Mouse (Mus musculus) MEL (cell line): ENCODE data around the gene Plb1. TPM values are rescaled to one million over a fixed set of nuclear protein-coding genes. Genes with fewer than 3 reads are reported as not detected.

Experiments
- DNase-seq: peaks from one replicate; pipeline ENCODE4 v3.0.0; 2011; ENCODE audit warnings: low read depth, low spot score
- H3K27ac ChIP-seq: 2 replicates; pipeline ENCODE4 v1.5.1; 2012; ENCODE audit warnings: low read depth, mild to moderate bottlenecking, control low read depth, low read length, moderate library complexity; ENCODE audit not compliant: control insufficient read depth
- H3K27me3 ChIP-seq, 2 experiments: fragments of 150-350 bp in 1 of 2; sonication (generic) in 1 of 2; 2 replicates each; pipeline ENCODE4 v1.6.1; 2012; ENCODE audit warnings: low read length in 2 of 2, mild to moderate bottlenecking in 2 of 2, improper control_type of control experiment in 1 of 2, moderate library complexity in 1 of 2; ENCODE audit not compliant: insufficient read depth in 2 of 2, control insufficient read depth in 1 of 2
- H3K36me3 ChIP-seq, 2 experiments: 2 replicates each; pipeline ENCODE4 v1.6.1; 2012 to 2014; ENCODE audit warnings: low read length in 2 of 2, improper control_type of control experiment in 1 of 2, inconsistent platforms in 1 of 2, mild to moderate bottlenecking in 1 of 2; ENCODE audit not compliant: insufficient read depth in 2 of 2, control insufficient read depth in 1 of 2
- H3K4me1 ChIP-seq, 2 experiments: fragments of 150-350 bp in 1 of 2; sonication (generic) in 1 of 2; 2 replicates each; pipeline ENCODE4 v1.6.1; 2012; ENCODE audit warnings: low read length in 2 of 2, improper control_type of control experiment in 1 of 2, mild to moderate bottlenecking in 1 of 2; ENCODE audit not compliant: insufficient read depth in 2 of 2, control insufficient read depth in 1 of 2
- H3K4me3 ChIP-seq, 2 experiments: fragments of 150-350 bp in 1 of 2; sonication (generic) in 1 of 2; 2 replicates each; pipeline ENCODE4 v1.5.1; 2012; ENCODE audit warnings: low read depth in 2 of 2, low read length in 2 of 2, mild to moderate bottlenecking in 2 of 2, moderate library complexity in 2 of 2, control low read depth in 1 of 2, improper control_type of control experiment in 1 of 2; ENCODE audit not compliant: control insufficient read depth in 1 of 2, insufficient read depth in 1 of 2
- H3K79me2 ChIP-seq: 2 replicates; pipeline ENCODE4 v1.6.1; 2012; ENCODE audit warnings: mild to moderate bottlenecking, low read length, moderate library complexity; ENCODE audit not compliant: control insufficient read depth, poor library complexity, insufficient read depth
- H3K9ac ChIP-seq: 2 replicates; pipeline ENCODE4 v1.6.1; 2012; ENCODE audit warnings: low read depth, mild to moderate bottlenecking, control low read depth, low read length, moderate library complexity; ENCODE audit not compliant: control insufficient read depth, poor library complexity, severe bottlenecking
- H3K9me3 ChIP-seq: fragments of 150-350 bp; sonication (generic); replicated peaks from 2 replicates; pipeline ENCODE4 v1.6.1; 2012; ENCODE audit warnings: mild to moderate bottlenecking, low read length, improper control_type of control experiment, moderate library complexity; ENCODE audit not compliant: insufficient read depth
- CHD1 ChIP-seq: IDR thresholded peaks from 2 replicates; pipeline ENCODE4 v1.6.1; 2012; ENCODE audit warnings: low read depth, mild to moderate bottlenecking, inconsistent platforms, low read length, improper control_type of control experiment
- CHD2 ChIP-seq: IDR thresholded peaks from 2 replicates; pipeline ENCODE4 v1.6.1; 2011; ENCODE audit warnings: low read length, improper control_type of control experiment
- EP300 ChIP-seq, 2 experiments: IDR thresholded peaks; 2 replicates each; pipeline ENCODE4 v1.6.1; 2011; ENCODE audit warnings: improper control_type of control experiment in 2 of 2, low read length in 2 of 2, low read depth in 1 of 2, mild to moderate bottlenecking in 1 of 2
- GABPA ChIP-seq: IDR thresholded peaks from 2 replicates; pipeline ENCODE4 v1.6.1; 2012; ENCODE audit warnings: low read depth, mild to moderate bottlenecking, inconsistent platforms, low read length, improper control_type of control experiment, moderate library complexity
- GATA1 ChIP-seq: IDR thresholded peaks from 2 replicates; pipeline ENCODE4 v1.6.1; 2011; ENCODE audit warnings: low read depth, low read length, improper control_type of control experiment
- JUND ChIP-seq: IDR thresholded peaks from 2 replicates; pipeline ENCODE4 v1.6.1; 2011; ENCODE audit warnings: low read depth, mild to moderate bottlenecking, improper control_type of control experiment, low read length
- KAT2A ChIP-seq: conservative IDR thresholded peaks from 2 replicates; pipeline ENCODE4 v1.6.1; 2012; ENCODE audit warnings: low read depth, low read length, improper control_type of control experiment, inconsistent platforms
- MEF2A ChIP-seq: IDR thresholded peaks from 2 replicates; pipeline ENCODE4 v1.6.1; 2014; ENCODE audit warnings: low read depth, mild to moderate bottlenecking, inconsistent platforms, low read length, improper control_type of control experiment; ENCODE audit not compliant: poor library complexity, insufficient replicate concordance, severe bottlenecking; ENCODE audit errors: extremely low read depth
- MXI1 ChIP-seq: IDR thresholded peaks from 2 replicates; pipeline ENCODE4 v1.6.1; 2011; ENCODE audit warnings: mild to moderate bottlenecking, low read depth, low read length, improper control_type of control experiment
- MYC ChIP-seq: IDR thresholded peaks from 2 replicates; pipeline ENCODE4 v1.6.1; 2011; ENCODE audit warnings: low read depth, mild to moderate bottlenecking, low read length, improper control_type of control experiment, moderate library complexity
- NELFE ChIP-seq: IDR thresholded peaks from 2 replicates; pipeline ENCODE4 v1.6.1; 2011; ENCODE audit warnings: low read depth, low read length, improper control_type of control experiment
- NRF1 ChIP-seq: IDR thresholded peaks from 2 replicates; pipeline ENCODE4 v1.6.1; 2014; ENCODE audit warnings: low read depth, mild to moderate bottlenecking, inconsistent platforms, low read length, improper control_type of control experiment, moderate library complexity; ENCODE audit not compliant: poor library complexity, insufficient read depth, severe bottlenecking
- POLR2AphosphoS5 ChIP-seq: IDR thresholded peaks from 2 replicates; pipeline ENCODE4 v1.6.1; 2012; ENCODE audit warnings: low read depth, borderline replicate concordance, mild to moderate bottlenecking, inconsistent platforms, low read length, moderate library complexity, mixed read lengths
- RAD21 ChIP-seq: IDR thresholded peaks from 2 replicates; pipeline ENCODE4 v1.6.1; 2011; ENCODE audit warnings: mild to moderate bottlenecking, low read depth, low read length, improper control_type of control experiment
- RCOR1 ChIP-seq: IDR thresholded peaks from 2 replicates; pipeline ENCODE4 v1.6.1; 2012; ENCODE audit warnings: low read depth, mild to moderate bottlenecking, inconsistent platforms, low read length, improper control_type of control experiment
- UBTF ChIP-seq: IDR thresholded peaks from 2 replicates; pipeline ENCODE4 v1.6.1; 2012; ENCODE audit warnings: low read depth, mild to moderate bottlenecking, inconsistent platforms, low read length, improper control_type of control experiment, moderate library complexity, borderline replicate concordance; ENCODE audit not compliant: insufficient read depth
- USF2 ChIP-seq, 2 experiments: IDR thresholded peaks; 2 replicates each; pipeline ENCODE4 v1.6.1; 2011 to 2012; ENCODE audit warnings: improper control_type of control experiment in 2 of 2, low read length in 2 of 2, borderline replicate concordance in 1 of 2, inconsistent platforms in 1 of 2, low read depth in 1 of 2, mild to moderate bottlenecking in 1 of 2; ENCODE audit not compliant: insufficient read depth in 1 of 2
- ZC3H11A ChIP-seq: IDR thresholded peaks from 2 replicates; pipeline ENCODE4 v1.6.1; 2012; ENCODE audit warnings: low read depth, mild to moderate bottlenecking, inconsistent platforms, low read length, improper control_type of control experiment
- ZMIZ1 ChIP-seq: IDR thresholded peaks from 2 replicates; pipeline ENCODE4 v1.6.1; 2012; ENCODE audit warnings: low read depth, mild to moderate bottlenecking, inconsistent platforms, low read length, improper control_type of control experiment, moderate library complexity
- polyA plus RNA-seq, 2 experiments: library from polyadenylated mRNA; stranded (reverse) in 1 of 2; unstranded in 1 of 2; fragments of >175 nt in 1 of 2; fragments of >200 nt in 1 of 2; gene quantifications; 2 replicates each; pipeline versions ENCODE4 v1.2.1 to v1.2.4; 2012; ENCODE audit warnings: low replicate concordance in 2 of 2, low read depth in 1 of 2; ENCODE audit not compliant: insufficient read length in 2 of 2, insufficient read depth in 1 of 2, missing spikeins in 1 of 2
- total RNA-seq: library from RNA; depleted of rRNA; stranded (reverse); fragments of 300-350 nt; gene quantifications from 2 replicates; pipeline ENCODE4 v1.2.3, GENCODE M21; 2012

The Plb1 gene
- total and polyA plus RNA-seq, 3 experiments: not detected

DNA sequence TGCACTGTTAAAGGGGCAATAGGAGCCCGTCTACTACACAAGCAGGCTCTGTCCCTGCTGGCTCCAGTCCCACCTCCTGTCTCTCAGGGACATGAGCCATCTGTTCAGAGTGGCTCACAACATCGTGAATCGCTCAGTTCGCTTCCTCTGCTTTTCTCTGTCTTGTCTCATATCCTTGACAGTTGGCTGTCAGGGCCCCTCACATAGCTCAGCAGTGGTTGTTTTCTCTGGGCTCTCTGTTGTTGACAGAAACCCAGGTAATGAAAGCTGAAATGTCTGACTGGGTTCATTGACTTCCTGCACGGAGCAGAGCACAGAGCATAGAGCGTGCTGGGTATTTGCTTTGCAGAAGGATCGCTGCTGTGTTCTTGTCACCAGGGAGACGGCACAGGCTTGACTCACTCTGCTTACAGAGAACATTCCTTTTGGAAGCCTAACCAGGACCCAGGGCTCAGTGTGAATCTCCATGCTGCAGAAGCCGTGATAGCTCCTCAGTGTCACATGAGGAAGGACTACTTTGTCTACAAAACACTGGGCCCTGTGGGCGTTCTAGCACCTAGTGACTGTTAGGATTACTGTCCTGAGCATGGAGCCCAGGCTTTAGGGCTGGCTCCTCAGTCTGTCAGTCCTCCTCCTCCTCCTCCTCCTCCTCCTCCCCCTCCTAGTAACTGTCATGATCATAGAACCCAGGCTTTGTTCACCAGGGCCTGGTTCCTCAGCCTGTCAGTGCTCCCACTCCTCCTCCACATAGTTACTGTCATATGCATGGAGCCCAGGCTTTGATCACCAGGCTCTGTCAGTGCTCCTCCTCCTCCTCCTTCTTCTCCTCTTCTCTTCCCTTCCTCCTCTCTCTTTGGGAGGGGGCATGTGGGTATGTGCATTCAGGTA lies 113.8 kb downstream of the Plb1 start (continued):
- TF ChIP-seq GABPA (no peak), MYC (no peak), ZC3H11A (no peak), CHD1 (no peak)

DNA sequence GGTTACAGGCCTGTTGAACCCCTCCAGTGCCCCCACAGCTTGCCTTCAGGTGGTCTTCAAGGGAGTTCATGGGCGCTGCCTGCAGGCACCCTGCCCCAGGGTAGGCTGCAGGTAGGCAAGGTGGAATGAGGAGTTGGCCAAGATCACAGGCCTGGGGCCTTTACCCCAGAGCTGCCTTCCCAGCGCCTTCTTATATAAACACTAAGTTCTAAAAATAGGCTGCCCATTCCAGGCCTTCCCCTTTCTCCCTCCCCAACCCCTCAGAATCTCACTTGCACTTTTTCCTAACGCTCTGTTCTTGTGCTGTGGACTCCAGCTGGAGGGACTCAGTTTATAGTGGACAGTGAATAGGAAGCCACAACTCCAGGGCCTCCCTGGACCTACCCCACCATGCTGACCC lies 117.2 kb downstream of the Plb1 start:
- Histone ChIP-seq H3K27me3 (peaks cover 8 to 10% of the 10 kb centered on the region in 2 experiments), H3K4me1 (no peaks in the 10 kb centered on the region), H3K4me3 (no peak overlapping the region), H3K9me3 (no peaks in the 10 kb centered on the region), H3K27ac (no peak overlapping the region), H3K36me3 (no peaks in the 10 kb centered on the region), H3K9ac (no peak overlapping the region), H3K79me2 (no peaks in the 10 kb centered on the region)
- no peak for TF ChIP-seq KAT2A
- no peak for TF ChIP-seq MEF2A
- no peak for TF ChIP-seq NRF1
- no peak for TF ChIP-seq RAD21
- no peak for TF ChIP-seq POLR2AphosphoS5
- TF ChIP-seq MXI1: no peak
- TF ChIP-seq GATA1: no peak
- TF ChIP-seq EP300 (IDR thresholded peaks at IDR 0.05; ENCODE audit: low read depth in 1 of 2, low read length in 2 of 2): no peak
- TF ChIP-seq JUND: no peak
- TF ChIP-seq UBTF: no peak
- no peak for TF ChIP-seq NELFE
- TF ChIP-seq USF2 (IDR thresholded peaks at IDR 0.05; ENCODE audit: borderline replicate concordance in 1 of 2, insufficient read depth in 1 of 2, low read depth in 1 of 2, low read length in 2 of 2): no peak
- TF ChIP-seq ZMIZ1: no peak
- no peak for TF ChIP-seq RCOR1
- TF ChIP-seq CHD2: no peak
- no peak for DNase-seq
